ENCODE assay signal across 8 mouse cellular contexts in genomic region chr8:123514781-123515539, GRCm38 (mm10). TPM values are rescaled to one million over a fixed set of nuclear protein-coding genes. Genes with fewer than 3 reads are reported as not detected.
A peak's percentile ranks its signal among the peaks of the same experiment; 100 is the strongest.
DNase-seq lines count a peak whose midpoint lies in the region; ATAC-seq and TF ChIP-seq lines count a peak whose summit lies in the region.

Gene Dbndd1 (minus strand): TSS chr8:123515463.

- ATAC-seq in heart, embryonic 16.5 days (replicated peaks; ENCODE audit: extremely low read depth, insufficient read depth, low FRiP score), result 0 out of 2 replicates have a peak, but pooled peaks have one; percentile 9
- ATAC-seq in lung, embryonic 15.5 days (ENCODE audit: borderline replicate concordance, extremely low read depth, low FRiP score, low TSS enrichment), result no peak
- no peak for ATAC-seq in inflammation-experienced regulatory T-cells, adult 6 months

- DNase-seq in R1 (ENCODE audit: low read depth, low spot score), result peak; percentile 78
- DNase-seq in embryo, embryonic 9.5 days (ENCODE audit: extremely low spot score), result peak; percentile 88
- peak; percentile 57 to 70 for DNase-seq in layer of hippocampus, postnatal 10 days (ENCODE audit: low spot score in 2 of 2)
- peak; percentile 73 to 74 for DNase-seq in right cerebral cortex, postnatal 10 days (ENCODE audit: low spot score in 2 of 2)

- H3K9me3 ChIP-seq in heart, embryonic 16.5 days (replicated peaks; ENCODE audit: control insufficient read depth, low read length), result no peaks in the 10 kb centered on the region
- no peaks in the 10 kb centered on the region for H3K9me3 ChIP-seq in lung, embryonic 15.5 days

- H3K4me1 ChIP-seq in heart, embryonic 16.5 days (ENCODE audit: control insufficient read depth, insufficient read depth, low read length), result peaks cover 20% of the 10 kb centered on the region
- H3K4me1 ChIP-seq in lung, embryonic 15.5 days, result peaks cover 23% of the 10 kb centered on the region

- H3K79me2 ChIP-seq in C2C12 (ENCODE audit: control insufficient read depth, insufficient read depth), result peaks cover 12% of the 10 kb centered on the region

- no peaks in the 10 kb centered on the region for H3K36me3 ChIP-seq in C2C12 (ENCODE audit: control insufficient read depth, insufficient read depth)
- no peaks in the 10 kb centered on the region for H3K36me3 ChIP-seq in heart, embryonic 16.5 days (ENCODE audit: control insufficient read depth, insufficient read depth)
- H3K36me3 ChIP-seq in lung, embryonic 15.5 days, result no peaks in the 10 kb centered on the region

- H3K4me2 ChIP-seq in heart, embryonic 16.5 days (ENCODE audit: low read depth, low read length), result peak within 1 kb of the TSS; percentile 99
- H3K4me2 ChIP-seq in lung, embryonic 15.5 days, result peak within 1 kb of the TSS; percentile 100

- H3K9ac ChIP-seq in heart, embryonic 16.5 days (ENCODE audit: low read length), result peak within 1 kb of the TSS; percentile 74
- peak within 1 kb of the TSS; percentile 42 for H3K9ac ChIP-seq in lung, embryonic 15.5 days

- TF ChIP-seq CTCF in C2C12 (IDR thresholded peaks at IDR 0.05; ENCODE audit: control insufficient read depth, insufficient read depth, insufficient read length), result peak; percentile 58

- peak within 1 kb of the TSS; percentile 25 for H3K4me3 ChIP-seq in C2C12 (ENCODE audit: insufficient read depth, poor library complexity, severe bottlenecking)
- H3K4me3 ChIP-seq in heart, embryonic 16.5 days (ENCODE audit: low read length), result peak within 1 kb of the TSS; percentile 72
- H3K4me3 ChIP-seq in lung, embryonic 15.5 days, result peak within 1 kb of the TSS; percentile 68

- H3ac ChIP-seq in C2C12 (ENCODE audit: control insufficient read depth, insufficient read length, low read depth), result peak within 1 kb of the TSS; percentile 62

- H3K27me3 ChIP-seq in C2C12 (ENCODE audit: control insufficient read depth, insufficient read depth, insufficient read length), result no peaks in the 10 kb centered on the region
- H3K27me3 ChIP-seq in heart, embryonic 16.5 days (ENCODE audit: control insufficient read depth, insufficient read depth, low read length), result peaks cover 40% of the 10 kb centered on the region
- peaks cover 51% of the 10 kb centered on the region for H3K27me3 ChIP-seq in lung, embryonic 15.5 days

- peaks cover 9% of the 10 kb centered on the region for H3K79me3 ChIP-seq in C2C12 (ENCODE audit: low read depth)

- no peak within 1 kb of the TSS for H3K27ac ChIP-seq in heart, embryonic 16.5 days (ENCODE audit: low read length)
- no peak within 1 kb of the TSS for H3K27ac ChIP-seq in lung, embryonic 15.5 days

- WGBS in heart, embryonic 16.5 days, result under 1% methylated on average over 63 of the region's 63 CpGs
- whole genome bisulfite sequencing in lung, embryonic 15.5 days, result under 1% methylated on average over 55 of the region's 63 CpGs

TF ChIP-seq in C2C12, 6 proteins besides CTCF, POLR2A, EP300 and RAD21:
- TF ChIP-seq MAX (IDR thresholded peaks at IDR 0.05) (no peak), MYOD1 (IDR thresholded peaks at IDR 0.05; ENCODE audit: control insufficient read depth, insufficient read length, low read depth) (peak; percentile 59), MYOG (IDR thresholded peaks at IDR 0.05; ENCODE audit: control insufficient read depth, extremely low read depth, insufficient read length) (no peak)
TF ChIP-seq in C2C12: peak in this region for 1.

RNA-seq across cellular contexts. Expression of gene Dbndd1, which starts in this region (rescaled TPM):
- 1.5 TPM for polyA plus RNA-seq in C2C12 (2012; fragmentation: generic; extraction: Trizol)
- 0.68 and 0.94 TPM in 2 replicates for polyA plus RNA-seq in heart, embryonic 16.5 days (2015; fragmentation: Nextera tagmentation; extraction: Ambion mirVana)
- 10 to 100 TPM; 13.2 to 16.3 TPM for total RNA-seq in layer of hippocampus, postnatal 10 days (2021)
- polyA plus RNA-seq in lung, embryonic 15.5 days (2015; fragmentation: Nextera tagmentation; extraction: Ambion mirVana), result 1.9 and 2.4 TPM in 2 replicates
- 1 to 10 TPM in 1 of 3 experiments, under 1 TPM in 2; 0.47 to 1.2 (median 0.54) TPM for polyA plus RNA-seq in inflammation-experienced regulatory T-cells, adult 6 months (2017; shearing (Covaris generic))

Comparison
In these comparisons a context has a peak if more than half of its experiments do, and no peak if none do; other contexts are left out.
1. Peak in ATAC-seq, H3K4me3 ChIP-seq, H3K9ac ChIP-seq and H3K4me2 ChIP-seq in heart, embryonic 16.5 days; RNA of the gene not detected or under 1 TPM.